Mouse (Mus musculus) neural tube, embryonic 12.5 days (tissue): ENCODE measurements around the gene Pgf. TPM values are rescaled to one million over a fixed set of nuclear protein-coding genes. Genes with fewer than 3 reads are reported as not detected.
"Not testable (repeated sequence)": the region's sequence is repeated elsewhere in the genome, so short reads cannot be mapped to it uniquely, and the experiment has no call there.

ENCODE experiments used
- ATAC-seq: fragments of 200-750 bp; cut with Nextera tagmentation; 2 replicates; pipeline ENCODE4 v1.8.0; 2017; ENCODE audit warnings: low read depth, mild to moderate bottlenecking, moderate TSS enrichment, moderate library complexity; ENCODE audit not compliant: low FRiP score
- H3K27ac ChIP-seq: fragments of 300-500 bp; sonication (generic); 2 replicates; pipeline ENCODE4 v1.5.1; 2016
- H3K27me3 ChIP-seq: fragments of 300-500 bp; sonication (generic); replicated peaks from 2 replicates; pipeline ENCODE4 v1.6.1; 2016; ENCODE audit warnings: mild to moderate bottlenecking
- H3K36me3 ChIP-seq: fragments of 300-500 bp; sonication (generic); 2 replicates; pipeline ENCODE4 v1.6.1; 2016; ENCODE audit warnings: mild to moderate bottlenecking
- H3K4me1 ChIP-seq: fragments of 300-500 bp; sonication (generic); 2 replicates; pipeline ENCODE4 v1.6.1; 2016
- H3K4me2 ChIP-seq: fragments of 300-500 bp; sonication (generic); replicated peaks from 2 replicates; pipeline ENCODE4 v1.6.1; 2016; ENCODE audit warnings: mild to moderate bottlenecking
- H3K4me3 ChIP-seq: fragments of 300-500 bp; sonication (generic); 2 replicates; pipeline ENCODE4 v1.5.1; 2016
- H3K9ac ChIP-seq: fragments of 300-500 bp; sonication (generic); 2 replicates; pipeline ENCODE4 v1.6.1; 2016; ENCODE audit warnings: mild to moderate bottlenecking
- H3K9me3 ChIP-seq: fragments of 300-500 bp; sonication (generic); 2 replicates; pipeline ENCODE4 v1.6.1; 2016; ENCODE audit warnings: mild to moderate bottlenecking
- WGBS: fragments of 180-500 bp; shearing (Covaris S2); methylation state at CpG from one replicate; pipeline ENCODE4 v1.1.7; 2016; 5-methylcytosine and 5-hydroxymethylcytosine counted together
- polyA plus RNA-seq: library from polyadenylated mRNA; unstranded; fragments of >200 nt; fragmentation: Nextera tagmentation; extraction: Ambion mirVana; gene quantifications from 2 replicates; pipeline ENCODE4 v1.2.1, GENCODE M21; 2016

Gene Pgf
- polyA plus RNA-seq, 1 experiment from 2014 or later = 10.9 TPM

GRCm38 (mm10) chr12:85150321-85151001 is 27.1 kb downstream of the Pgf start:
- Histone ChIP-seq H3K27ac (no peak overlapping the region), H3K4me3 (peak overlapping the region; percentile 38), H3K4me2 (peak overlapping the region; percentile 59), H3K4me1 (peaks cover 15% of the 10 kb centered on the region), H3K9me3 (no peaks in the 10 kb centered on the region), H3K27me3 (peaks cover 6% of the 10 kb centered on the region; the same call in 1 of the 2 replicates), H3K36me3 (no peaks in the 10 kb centered on the region; the same call in 1 of the 2 replicates), H3K9ac (peak overlapping the region; percentile 48)
- peak; percentile 14; the same call in 1 of the 2 replicates for ATAC-seq
- 7% methylated on average over 20 of the region's 20 CpGs for WGBS

GRCm38 (mm10) chr12:85146881-85147280 is 30.7 kb downstream of the Pgf start:
- Histone ChIP-seq H3K27me3 (peaks cover 6% of the 10 kb centered on the region; the same call in 1 of the 2 replicates), H3K27ac (no peak overlapping the region), H3K4me2 (no peak overlapping the region), H3K36me3 (peaks cover 2% of the 10 kb centered on the region), H3K4me1 (peaks cover 16% of the 10 kb centered on the region), H3K4me3 (no peak overlapping the region), H3K9me3 (no peaks in the 10 kb centered on the region), H3K9ac (no peak overlapping the region)
- WGBS = 81% methylated on average over 9 of the region's 9 CpGs
- no peak for ATAC-seq

- Histone ChIP-seq H3K4me2 (no peak overlapping the region), H3K4me3 (no peak overlapping the region), H3K9ac (no peak overlapping the region), H3K27me3 (peaks cover 6% of the 10 kb centered on the region; the same call in 1 of the 2 replicates), H3K27ac (no peak overlapping the region), H3K4me1 (peaks cover 16% of the 10 kb centered on the region), H3K9me3 (no peaks in the 10 kb centered on the region), H3K36me3 (peaks cover 2% of the 10 kb centered on the region)
- WGBS = 41% methylated on average over 9 of the region's 11 CpGs
- ATAC-seq = no peak
Measured at GRCm38 (mm10) chr12:85146355-85146754, 31.2 kb downstream of the Pgf start.

GRCm38 (mm10) chr12:85145630-85146029 is 32.0 kb downstream of the Pgf start:
- Histone ChIP-seq H3K4me1 (peaks cover 14% of the 10 kb centered on the region), H3K4me2 (no peak overlapping the region), H3K36me3 (peaks cover 2% of the 10 kb centered on the region), H3K27me3 (peaks cover 6% of the 10 kb centered on the region; the same call in 1 of the 2 replicates), H3K27ac (no peak overlapping the region), H3K9me3 (no peaks in the 10 kb centered on the region), H3K9ac (no peak overlapping the region), H3K4me3 (no peak overlapping the region)
- ATAC-seq = no peak
- WGBS = 67% methylated on average over 9 of the region's 9 CpGs

GRCm38 (mm10) chr12:85144821-85145220 is 32.8 kb downstream of the Pgf start:
- Histone ChIP-seq H3K36me3 (peaks cover 2% of the 10 kb centered on the region), H3K9me3 (no peaks in the 10 kb centered on the region), H3K4me3 (no peak overlapping the region), H3K27me3 (0 out of 2 replicates have a peak, but pooled peaks cover 2% of the 10 kb centered on the region), H3K27ac (no peak overlapping the region), H3K4me1 (peaks cover 7% of the 10 kb centered on the region; the same call in 1 of the 2 replicates), H3K4me2 (no peak overlapping the region), H3K9ac (no peak overlapping the region)
- no peak for ATAC-seq
- 94% methylated on average over 4 of the region's 4 CpGs for WGBS

GRCm38 (mm10) chr12:85144276-85144675 is 33.3 kb downstream of the Pgf start:
- not testable (repeated sequence) for H3K4me3 ChIP-seq, H3K9me3 ChIP-seq, ATAC-seq, H3K9ac ChIP-seq, H3K4me2 ChIP-seq, H3K27me3 ChIP-seq, H3K27ac ChIP-seq, H3K36me3 ChIP-seq, H3K4me1 ChIP-seq
- 68% methylated on average over 2 of the region's 2 CpGs for WGBS

- no peak overlapping the region for H3K9ac ChIP-seq
- peak; percentile 49; the same call in 1 of the 2 replicates for ATAC-seq
- no peaks in the 10 kb centered on the region for H3K9me3 ChIP-seq
- H3K27me3 ChIP-seq = no peaks in the 10 kb centered on the region
- no peak overlapping the region for H3K4me2 ChIP-seq
- H3K27ac ChIP-seq = no peak overlapping the region
- no peak overlapping the region for H3K4me3 ChIP-seq
- 22% methylated on average over 4 of the region's 4 CpGs for whole genome bisulfite sequencing
- peaks cover 2% of the 10 kb centered on the region for H3K36me3 ChIP-seq
- peaks cover 7% of the 10 kb centered on the region; the same call in 1 of the 2 replicates for H3K4me1 ChIP-seq
Measured at GRCm38 (mm10) chr12:85142803-85143202, 34.8 kb downstream of the Pgf start.

GRCm38 (mm10) chr12:85141096-85141495 is 36.5 kb downstream of the Pgf start:
- H3K4me1 ChIP-seq = peaks cover 4% of the 10 kb centered on the region; the same call in 1 of the 2 replicates
- H3K9ac ChIP-seq = no peak overlapping the region
- H3K9me3 ChIP-seq = no peaks in the 10 kb centered on the region
- H3K36me3 ChIP-seq = peaks cover 2% of the 10 kb centered on the region; the same call in 1 of the 2 replicates
- no peak overlapping the region for H3K4me2 ChIP-seq
- H3K27ac ChIP-seq = no peak overlapping the region
- WGBS = 84% methylated on average over 6 of the region's 6 CpGs
- H3K4me3 ChIP-seq = no peak overlapping the region
- H3K27me3 ChIP-seq = no peaks in the 10 kb centered on the region
- no peak for ATAC-seq

- Histone ChIP-seq H3K4me3 (no peak overlapping the region), H3K9me3 (no peaks in the 10 kb centered on the region), H3K4me2 (no peak overlapping the region), H3K9ac (no peak overlapping the region), H3K27me3 (no peaks in the 10 kb centered on the region), H3K36me3 (peaks cover 10% of the 10 kb centered on the region), H3K27ac (no peak overlapping the region), H3K4me1 (0 out of 2 replicates have a peak, but pooled peaks cover 3% of the 10 kb centered on the region)
- WGBS = 50% methylated on average over 18 of the region's 18 CpGs
- no peak for ATAC-seq
Measured at GRCm38 (mm10) chr12:85140036-85140701, 37.4 kb downstream of the Pgf start.

- H3K27me3 ChIP-seq = no peaks in the 10 kb centered on the region
- H3K9me3 ChIP-seq = no peaks in the 10 kb centered on the region
- 81% methylated on average over 4 of the region's 4 CpGs for WGBS
- H3K4me3 ChIP-seq = no peak overlapping the region
- H3K4me2 ChIP-seq = no peak overlapping the region
- H3K36me3 ChIP-seq = peaks cover 37% of the 10 kb centered on the region
- no peak overlapping the region for H3K9ac ChIP-seq
- H3K27ac ChIP-seq = no peak overlapping the region
- no peak for ATAC-seq
- 0 out of 2 replicates have a peak, but pooled peaks cover 3% of the 10 kb centered on the region for H3K4me1 ChIP-seq
Measured at GRCm38 (mm10) chr12:85136627-85137026, 41.0 kb downstream of the Pgf start.

- no peak overlapping the region for H3K9ac ChIP-seq
- no peaks in the 10 kb centered on the region for H3K27me3 ChIP-seq
- no peaks in the 10 kb centered on the region for H3K9me3 ChIP-seq
- WGBS = 79% methylated on average over 19 of the region's 19 CpGs
- 0 out of 2 replicates have a peak, but pooled peaks cover 3% of the 10 kb centered on the region for H3K4me1 ChIP-seq
- no peak for ATAC-seq
- no peak overlapping the region for H3K4me3 ChIP-seq
- H3K4me2 ChIP-seq = no peak overlapping the region
- H3K36me3 ChIP-seq = peaks cover 44% of the 10 kb centered on the region
- no peak overlapping the region for H3K27ac ChIP-seq
Measured at GRCm38 (mm10) chr12:85135513-85136470, 41.8 kb downstream of the Pgf start.
